Mouse (Mus musculus) yolk sac, embryonic 10.5 days (tissue): ENCODE data around the gene Chrna1.

Experiments used
- DNase-seq: peaks from one replicate; pipeline ENCODE4 v3.0.0-alpha.2; 2017; ENCODE audit warnings: low spot score

The Chrna1 gene

DNA sequence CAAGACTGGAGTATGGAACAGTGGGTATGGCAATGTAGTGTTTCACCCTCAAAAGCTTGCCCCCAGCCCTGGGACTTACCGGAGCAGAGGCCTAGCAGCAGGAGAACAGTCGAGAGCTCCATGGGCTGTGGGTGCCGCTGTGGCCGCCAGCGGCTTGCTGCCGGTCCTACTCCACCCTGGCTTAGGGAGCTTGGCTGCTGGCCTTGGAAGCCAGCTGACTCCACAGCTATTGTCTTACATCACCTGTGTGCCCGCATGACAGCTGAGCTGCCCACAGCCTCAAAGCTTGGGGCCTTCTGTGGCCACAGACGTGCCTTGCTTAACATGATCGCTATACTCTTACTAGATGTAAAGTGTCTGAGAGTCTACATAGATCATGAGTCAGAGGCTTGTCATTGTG, at the start of gene Chrna1:
TSS of gene Chrna1 (minus strand) at position 173 of the 400 bp plus-strand sequence.
- no peak for DNase-seq

DNA sequence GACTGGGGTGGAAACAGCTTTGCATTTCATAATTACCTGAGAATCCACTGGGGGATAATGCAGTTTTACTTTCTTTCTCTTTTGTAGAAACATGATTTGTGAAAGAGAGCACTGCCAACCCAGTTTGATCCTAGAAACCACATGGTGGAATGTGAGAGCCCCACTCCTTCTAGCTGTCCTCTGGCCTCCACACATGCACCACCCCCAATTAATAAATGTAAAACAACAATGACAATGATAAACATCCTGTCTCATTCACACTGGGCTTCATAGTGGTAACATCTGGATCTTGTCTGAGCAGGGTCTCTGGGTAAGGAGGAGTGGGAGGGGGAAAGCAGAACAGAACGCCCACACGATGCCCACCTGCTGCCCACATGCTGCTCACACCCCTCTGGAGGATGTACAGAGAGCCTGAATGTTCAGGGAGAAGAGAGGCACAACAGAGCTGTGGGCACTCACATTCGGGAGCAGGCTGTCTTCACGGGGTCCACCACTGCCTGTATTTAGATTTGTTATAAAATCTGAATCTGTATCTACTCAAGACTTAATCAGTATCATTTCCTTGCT, 38.4 kb upstream of the Chrna1 start:
- no peak for DNase-seq

DNA sequence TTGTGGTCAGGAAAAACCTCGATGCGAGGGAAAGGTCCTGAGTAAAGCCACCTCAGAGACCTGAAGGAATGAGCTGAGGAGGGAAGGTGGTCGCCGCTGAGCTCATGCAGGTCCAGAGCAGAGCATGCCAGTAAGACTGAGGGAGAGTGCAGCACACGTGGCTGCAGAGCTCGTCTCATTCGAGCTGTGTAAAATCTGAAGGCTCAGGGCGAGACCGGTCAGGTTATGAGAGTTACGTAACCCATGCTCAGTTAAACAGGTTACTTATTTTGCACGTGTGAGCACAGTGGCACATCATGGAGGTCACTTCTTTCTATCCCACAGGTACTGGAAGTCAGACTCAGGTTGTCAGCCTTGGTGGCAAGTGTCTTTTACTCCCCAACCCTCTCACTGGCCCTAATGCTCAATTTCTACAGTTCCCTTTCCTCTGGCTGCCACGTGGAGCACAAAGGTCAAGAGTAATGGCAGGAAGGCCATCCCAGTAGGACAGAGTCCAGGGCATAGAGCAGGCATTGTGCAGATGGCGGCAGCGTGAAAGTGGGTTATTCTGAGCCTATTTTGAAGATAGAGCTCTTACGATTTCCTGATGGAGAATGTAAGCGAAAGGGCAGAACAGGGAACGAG, 36.4 kb upstream of the Chrna1 start:
- DNase-seq, result peak; percentile 22

DNA sequence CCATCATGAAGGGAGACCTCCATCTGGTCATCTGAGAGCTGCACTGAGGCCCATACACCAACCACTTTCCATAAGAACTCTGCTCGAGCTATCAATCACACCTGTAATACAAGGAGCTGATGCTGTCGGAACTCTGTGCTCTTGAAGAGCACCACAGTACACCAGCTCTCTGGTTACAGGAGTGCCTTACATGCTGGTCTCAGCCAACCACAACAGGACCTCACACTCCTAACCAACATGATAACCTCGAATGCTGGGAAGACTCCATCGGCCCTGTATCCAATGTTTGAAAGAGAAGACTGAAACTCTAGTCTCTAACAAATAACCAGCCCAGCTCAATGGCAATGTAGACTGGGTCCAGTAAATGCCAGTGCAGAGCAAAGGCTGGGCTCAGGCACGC, 35.3 kb upstream of the Chrna1 start:
- DNase-seq, result no peak

DNA sequence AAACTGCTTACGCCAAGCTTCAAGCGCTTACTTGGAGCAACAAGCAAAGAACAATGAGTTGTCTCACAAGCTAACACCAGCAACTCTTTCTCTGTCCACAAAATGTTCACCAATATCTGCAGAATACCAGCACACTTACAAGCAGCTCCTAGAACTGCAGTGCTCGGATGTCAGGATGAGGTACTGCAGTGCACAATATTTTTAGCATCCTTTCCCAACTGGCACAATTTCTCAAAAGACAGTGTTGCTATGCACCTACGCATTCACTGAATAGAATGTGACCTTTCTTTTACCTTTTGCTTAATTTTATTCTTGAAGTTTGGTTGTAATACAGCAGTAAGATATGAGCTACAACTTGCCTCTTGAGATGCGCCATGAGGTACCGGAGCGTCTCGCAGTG, 34.2 kb upstream of the Chrna1 start:
- DNase-seq, result no peak

DNA sequence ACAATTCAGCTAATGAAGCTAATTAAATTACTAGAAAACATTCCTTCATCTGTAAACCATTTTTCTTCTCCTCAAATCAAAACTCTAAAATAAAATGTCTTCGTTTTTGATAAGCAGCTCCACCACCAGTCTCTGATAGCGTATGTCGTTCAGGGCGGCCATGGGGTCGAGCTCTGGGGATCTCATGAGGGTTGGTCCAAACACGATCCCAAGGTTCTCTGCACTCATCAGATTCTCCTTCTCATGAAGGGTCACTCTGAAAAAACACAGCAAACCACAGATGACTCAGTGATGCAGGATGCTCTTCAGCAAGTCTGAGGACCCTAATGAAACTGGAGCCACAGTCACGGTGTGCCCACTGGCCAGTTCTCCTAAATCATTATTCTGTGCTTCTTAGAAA, 32.8 kb upstream of the Chrna1 start:
- no peak for DNase-seq

DNA sequence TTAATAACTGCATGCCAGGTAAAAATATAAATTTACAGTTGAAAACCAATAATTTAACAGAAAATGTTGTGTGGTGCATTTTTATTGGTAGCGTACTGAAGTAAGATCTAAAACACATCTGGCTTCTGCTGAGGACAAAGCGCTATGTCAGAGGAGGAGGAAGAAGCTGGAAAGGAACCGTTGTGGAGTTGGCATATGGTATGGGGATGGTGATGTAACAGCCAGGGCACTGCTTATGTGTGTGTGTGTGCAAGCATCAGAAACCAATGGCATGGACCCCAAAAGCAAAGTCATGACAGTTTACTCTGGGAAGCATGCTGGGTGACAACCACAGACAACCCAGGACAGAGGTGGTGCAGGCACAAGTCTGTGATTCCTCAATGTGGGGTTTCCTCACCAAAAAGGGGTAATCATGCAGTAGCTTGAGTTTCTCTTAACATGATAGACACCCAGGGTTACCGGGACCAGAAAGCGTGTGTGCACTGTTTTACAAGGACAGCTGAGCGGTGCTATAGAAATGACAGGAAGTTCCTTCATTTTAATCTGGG, 32.3 kb upstream of the Chrna1 start:
- DNase-seq, result no peak

DNA sequence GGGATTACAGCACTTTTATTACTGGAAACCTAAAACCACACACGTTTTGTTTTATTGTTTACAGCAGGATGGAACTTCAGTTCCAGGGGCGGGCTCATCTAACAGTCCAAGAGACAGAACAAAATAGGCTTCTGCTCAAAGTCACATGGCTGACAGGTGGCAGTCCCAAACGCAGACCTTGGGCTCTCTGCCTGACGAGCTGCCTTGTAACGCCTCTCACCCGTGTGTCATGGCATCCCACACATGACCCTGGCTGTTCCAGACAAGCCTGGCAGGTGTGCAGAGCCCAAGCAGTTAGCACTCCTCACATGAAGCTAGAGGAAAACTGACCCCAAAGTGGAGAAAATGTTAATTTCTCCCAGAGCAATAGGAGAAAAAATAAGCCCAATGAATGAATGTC, 31.7 kb upstream of the Chrna1 start:
- DNase-seq, result no peak

DNA sequence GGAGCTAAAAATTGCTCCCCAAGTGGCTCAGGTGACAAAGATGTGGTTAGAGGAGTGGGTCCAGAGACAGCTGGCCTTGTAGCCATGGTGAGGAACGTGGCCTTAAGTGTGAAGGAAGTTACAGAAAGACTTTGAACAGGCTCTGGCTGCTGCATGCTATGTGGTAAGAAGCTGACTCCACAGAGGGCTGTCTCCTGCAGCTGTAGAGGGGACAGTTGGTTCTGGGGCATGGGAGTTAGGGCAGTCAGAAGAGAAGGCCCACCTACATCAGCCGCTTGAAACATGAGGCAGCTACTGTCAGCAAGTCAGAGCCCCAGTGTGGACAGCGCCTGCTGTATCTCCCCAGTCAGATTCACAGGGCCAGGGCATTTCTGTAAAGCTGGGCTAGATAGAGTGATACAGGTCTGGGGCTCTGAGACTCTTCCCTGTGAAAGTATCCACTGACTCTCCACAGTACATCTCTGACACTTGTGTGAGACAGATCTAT, 29.6 kb upstream of the Chrna1 start:
- DNase-seq, result no peak

DNA sequence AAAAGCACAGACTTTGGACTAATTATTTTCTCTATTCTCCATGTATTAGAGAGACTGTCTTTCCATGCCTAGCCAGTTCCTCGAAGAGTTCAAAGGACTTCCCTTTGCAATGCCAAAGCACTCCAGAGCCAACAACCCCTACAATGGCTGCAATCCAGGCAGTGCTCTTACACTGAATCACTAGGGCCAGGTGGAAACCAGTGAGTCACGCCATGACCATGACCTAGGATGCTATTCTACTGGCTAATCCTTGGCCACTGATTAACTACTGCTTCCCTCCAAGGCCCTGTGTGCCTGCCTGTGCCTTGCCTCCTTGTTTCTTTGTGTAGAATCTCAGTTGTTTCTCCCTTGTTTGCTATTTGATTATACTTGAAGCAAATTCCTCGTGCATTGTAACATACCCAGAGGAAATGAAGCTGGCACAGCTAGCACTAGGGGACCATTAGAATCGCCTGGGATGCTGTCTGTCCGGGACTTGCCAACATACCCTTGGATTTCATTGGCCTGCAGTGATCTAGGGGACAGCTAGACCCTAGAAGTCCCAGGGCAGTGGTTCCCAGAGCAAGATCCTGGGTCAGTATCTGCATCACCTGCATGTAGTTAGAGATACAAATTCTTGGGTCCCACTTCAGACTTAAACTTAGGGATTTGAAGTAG, 29.1 kb upstream of the Chrna1 start:
- no peak for DNase-seq

DNA sequence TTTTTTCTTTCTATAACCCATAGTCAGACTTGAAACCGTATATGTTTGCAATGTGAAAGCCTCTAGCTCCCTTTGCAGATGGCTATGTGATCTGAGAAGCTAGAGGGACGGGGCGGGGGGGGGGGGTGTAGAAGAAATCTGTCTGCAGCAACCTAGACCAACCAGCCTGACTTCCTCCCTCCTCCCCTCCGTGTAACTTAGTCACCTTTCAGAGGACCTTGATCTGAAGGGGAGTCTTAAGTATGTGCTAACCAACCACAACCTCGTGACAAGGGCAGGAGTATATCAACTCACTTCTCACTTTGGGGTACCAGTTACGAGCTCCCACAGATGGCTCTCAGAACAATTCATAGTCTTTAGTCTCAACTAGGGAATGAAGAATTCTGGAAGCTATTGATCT, 28.3 kb upstream of the Chrna1 start:
- no peak for DNase-seq

DNA sequence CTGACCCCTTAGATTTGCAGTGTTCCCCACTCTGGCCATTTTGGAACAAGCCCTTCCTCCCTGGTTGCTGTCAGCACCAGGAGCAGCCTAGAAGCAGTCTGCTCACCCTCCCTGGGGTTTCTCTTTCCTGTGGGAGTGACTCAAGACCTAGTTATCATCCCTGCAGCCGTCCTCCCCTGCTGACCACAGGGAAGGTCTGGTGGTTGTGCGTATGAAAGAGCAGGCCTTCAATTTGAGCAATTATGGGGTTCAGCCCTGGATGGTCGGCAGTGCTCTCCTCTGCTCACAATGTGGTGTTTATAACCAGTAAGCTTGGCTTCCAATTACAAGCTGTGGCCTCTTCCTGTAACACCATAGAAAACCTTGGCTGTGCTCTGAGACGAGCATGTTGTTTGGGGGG, 27.5 kb upstream of the Chrna1 start:
- no peak for DNase-seq

DNA sequence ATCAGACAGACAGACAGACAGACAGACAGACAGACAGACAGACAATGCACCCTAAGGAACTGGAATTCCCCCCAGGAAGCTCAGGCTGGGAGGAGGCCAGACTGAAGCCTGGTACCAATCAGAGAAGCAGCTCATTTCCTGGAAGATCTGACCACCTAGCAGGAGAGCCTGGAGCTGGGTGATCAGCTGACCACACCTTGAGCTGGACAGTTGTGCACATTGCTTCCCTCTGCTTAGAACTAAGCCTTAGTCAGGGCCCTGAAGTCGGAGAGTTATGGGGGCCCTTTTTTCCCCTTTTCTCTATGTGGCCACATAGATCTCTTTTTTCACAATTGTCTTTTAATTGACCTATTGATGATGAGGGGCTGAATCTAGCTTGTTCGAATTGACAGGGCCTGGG, 27.0 kb upstream of the Chrna1 start:
- no peak for DNase-seq

DNA sequence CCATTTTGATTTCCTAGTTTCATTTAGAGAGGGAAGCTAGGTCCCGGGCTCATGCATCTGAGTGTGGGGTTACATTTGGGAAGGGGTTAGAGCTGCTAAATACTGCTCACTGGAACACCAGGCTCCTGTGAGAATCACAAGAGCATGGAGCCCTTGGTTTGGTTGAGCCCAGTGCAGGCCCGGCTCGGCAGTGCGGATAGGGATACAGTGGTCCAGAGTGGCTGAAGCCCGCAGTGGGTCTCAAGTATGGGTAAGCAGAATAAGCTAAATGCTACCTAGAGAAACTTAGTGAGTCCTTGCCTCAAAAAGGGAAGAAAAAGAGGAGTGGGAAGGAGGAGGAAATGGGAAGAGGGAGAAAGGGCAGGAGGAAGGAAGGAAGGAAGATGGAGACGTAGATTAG, 26.5 kb upstream of the Chrna1 start:
- no peak for DNase-seq

DNA sequence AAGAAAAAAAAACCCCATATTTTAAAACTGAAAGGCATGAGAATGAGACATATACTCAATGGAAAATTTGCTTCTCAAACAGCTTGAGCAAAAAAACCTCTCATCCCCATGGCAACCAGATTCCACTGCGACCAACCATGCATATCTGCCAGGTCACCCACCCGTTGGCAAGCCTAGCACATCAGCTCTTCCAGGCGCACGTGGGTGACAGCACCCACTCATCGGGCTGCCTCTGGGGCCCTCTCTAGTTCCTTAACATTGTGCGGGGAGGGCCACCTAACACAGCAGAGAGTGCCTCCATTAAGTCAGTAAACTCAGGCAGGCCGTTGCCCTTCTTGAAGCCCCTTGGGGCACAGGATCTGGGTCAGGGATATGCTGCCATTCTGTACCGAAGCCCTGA, 24.9 kb upstream of the Chrna1 start:
- DNase-seq, result no peak

DNA sequence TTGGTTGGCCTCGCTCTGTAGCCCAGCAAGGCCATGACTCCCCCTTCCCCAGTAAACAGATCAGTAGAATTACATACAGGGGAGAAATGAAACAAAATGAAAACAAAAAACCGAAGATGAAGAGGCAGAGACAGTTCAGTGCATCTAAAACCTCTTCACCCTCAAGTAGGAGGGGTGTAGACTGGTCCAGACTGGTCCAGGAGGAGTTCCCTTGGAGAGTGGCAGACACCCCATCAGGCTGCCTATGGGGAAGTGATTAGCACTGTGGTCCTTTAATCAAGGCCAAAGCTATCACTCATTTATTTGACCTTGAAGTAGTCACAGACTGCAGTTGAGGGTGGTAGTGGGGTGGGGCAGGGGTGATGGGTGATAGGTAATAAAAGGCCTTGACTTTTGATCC, 24.4 kb upstream of the Chrna1 start:
- DNase-seq, result no peak

DNA sequence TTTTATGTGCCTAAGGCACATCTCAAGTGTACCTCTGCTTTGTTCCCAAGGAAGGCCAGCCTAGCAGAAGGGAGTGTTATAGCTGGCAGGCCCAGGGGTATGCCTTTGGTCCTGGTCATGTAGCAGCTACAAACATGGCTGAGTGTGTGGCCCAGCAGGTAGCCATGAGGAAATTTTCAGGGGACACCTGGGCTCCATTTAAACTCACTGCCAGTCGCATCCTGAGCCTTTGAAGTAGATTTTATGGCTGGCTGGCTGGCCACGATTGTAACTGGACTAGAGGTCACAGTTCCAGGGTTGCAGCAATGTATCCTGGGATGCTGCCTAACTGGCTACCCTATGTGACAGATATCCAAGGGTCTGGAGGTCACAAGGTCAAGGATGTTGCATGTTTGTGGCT, 20.5 kb upstream of the Chrna1 start:
- DNase-seq, result no peak

DNA sequence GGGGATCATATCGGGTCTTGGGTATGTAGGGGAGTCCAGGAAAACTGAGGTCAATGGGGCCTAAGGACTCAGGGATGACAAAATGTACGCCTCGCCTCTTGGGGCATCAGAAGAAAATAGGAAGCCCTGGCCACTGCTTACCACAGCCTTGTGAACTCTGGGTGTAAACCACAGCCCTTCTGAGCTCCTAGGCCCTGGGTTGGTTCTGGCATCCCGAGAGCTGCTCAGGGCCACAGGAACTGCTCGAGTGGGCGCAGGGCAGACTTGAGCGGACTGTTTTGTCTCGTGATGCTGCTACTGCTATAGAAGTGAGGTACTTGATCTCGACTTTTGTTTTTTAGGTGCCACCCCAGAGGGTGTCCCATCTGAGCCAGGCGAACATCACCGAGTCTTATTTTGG, 17.6 kb upstream of the Chrna1 start:
- DNase-seq, result no peak

DNA sequence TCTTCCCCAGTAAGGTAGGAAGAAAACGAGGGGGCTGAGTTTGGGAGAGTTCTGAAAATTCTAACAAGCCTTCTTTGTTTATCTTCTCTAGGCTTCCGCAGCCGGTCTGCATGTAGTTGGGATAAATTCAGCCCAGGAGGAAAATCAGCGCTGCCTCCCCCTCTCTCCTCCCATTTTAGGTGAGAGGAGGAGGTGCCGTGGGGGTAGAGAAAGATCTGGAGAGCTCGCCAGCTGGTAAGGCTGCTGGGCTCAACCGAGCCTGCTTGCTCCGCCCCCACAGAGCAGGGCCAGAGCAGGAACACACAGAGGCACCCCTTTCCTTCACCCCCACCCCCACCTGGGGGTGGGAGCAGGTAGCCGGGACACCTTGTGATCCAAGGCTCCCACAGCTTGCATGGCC, 16.6 kb upstream of the Chrna1 start:
- DNase-seq, result peak; percentile 24

DNA sequence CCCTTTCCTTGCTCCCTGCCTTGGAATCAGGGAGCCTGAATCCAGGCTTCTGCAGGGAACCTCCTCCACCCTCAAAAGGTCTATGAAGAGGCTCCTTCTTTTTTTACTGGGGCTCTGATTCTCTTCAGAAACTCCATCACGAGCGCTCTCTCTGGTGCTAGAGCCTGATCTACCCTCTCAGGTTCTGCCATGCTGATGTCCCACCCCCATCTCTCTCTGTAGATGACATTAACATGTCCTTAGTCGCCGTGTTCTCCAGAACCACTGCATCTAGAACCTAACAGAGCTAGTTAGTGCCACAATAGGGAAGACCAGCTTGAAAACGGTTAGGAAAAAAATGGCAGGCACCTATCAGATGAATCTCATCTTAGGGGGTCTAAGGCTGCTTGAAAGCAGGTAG, 16.2 kb upstream of the Chrna1 start:
- DNase-seq, result no peak

DNA sequence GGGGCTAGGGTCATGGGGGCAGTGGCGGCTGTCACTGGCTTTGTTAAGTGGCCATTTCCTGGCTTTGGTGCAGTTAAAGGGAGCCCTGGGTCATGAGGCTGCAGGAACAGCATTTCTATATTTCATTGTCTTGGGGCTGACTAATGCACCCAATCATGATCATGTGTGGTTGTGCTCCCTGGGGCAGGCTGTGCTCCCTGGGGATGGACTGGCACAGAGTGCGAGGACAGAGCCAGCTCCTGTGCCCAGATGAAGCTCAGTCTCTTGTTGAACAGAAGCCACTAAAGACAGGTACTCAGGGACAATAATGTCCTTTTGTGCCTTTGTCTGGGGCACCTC, 12.9 kb upstream of the Chrna1 start:
- DNase-seq, result no peak

DNA sequence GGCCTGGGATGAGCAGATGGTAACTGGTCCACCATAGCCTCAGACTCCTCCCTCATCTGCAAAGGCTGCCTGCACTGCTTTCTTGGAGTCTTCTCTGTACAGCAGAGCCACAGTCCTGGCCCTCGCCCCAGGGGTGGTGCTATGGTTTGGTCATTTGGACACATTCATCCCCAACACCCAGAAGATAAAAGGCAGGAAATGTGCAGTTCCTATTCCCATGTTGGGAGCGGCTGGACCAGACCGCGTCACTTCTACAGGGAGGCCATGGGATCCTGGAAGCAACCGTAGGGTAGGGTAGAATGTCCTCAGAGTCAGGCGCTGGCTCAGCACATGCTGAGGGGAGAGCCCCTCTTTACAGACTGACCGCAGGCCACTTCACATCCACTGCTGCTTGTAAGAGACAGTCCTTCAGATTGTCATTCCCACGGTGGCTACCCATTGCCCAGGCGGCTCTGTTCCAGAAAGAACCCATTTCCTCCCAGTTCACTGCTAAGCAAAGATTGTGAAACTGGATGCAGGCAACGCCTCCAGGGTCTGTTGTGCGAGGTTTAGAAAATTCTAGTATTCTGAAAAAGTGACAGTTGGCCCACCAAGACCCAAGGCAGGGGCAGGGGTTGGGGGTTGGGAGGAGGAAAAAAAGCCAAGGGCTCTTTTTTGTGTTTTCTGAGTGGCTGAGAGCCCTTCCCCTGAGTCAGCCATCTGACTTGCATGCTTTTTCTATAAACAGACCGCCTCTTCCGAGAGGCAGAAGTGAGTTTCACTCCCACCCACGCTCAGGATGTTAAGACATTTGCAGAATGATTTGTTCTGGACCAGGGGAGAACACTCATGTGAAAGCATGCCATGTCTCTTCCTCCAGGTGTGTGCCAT, 12.3 kb upstream of the Chrna1 start:
- peak; percentile 28 for DNase-seq

DNA sequence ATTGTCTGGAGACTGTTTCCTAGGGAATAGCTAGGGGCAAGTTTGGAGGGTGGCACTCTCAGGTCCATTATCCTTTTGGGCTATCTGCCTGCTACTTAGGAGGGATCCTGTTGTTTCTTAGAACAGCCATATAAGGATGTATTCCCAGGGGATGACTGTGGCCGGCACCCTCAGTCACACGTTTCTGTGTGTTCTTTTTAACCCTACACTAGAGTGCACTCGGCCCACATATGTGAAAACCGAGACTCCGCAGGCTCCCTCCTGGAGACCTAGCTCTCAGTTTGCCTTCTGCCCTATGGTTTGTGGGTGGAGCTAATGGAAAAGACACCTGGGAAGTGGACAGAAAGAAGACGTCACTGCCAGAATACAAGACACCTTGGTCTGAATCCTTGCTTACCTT, 11.1 kb upstream of the Chrna1 start:
- DNase-seq, result no peak
